Mouse (Mus musculus): ENCODE results near the gene Usp21. TPM values are rescaled to one million over a fixed set of nuclear protein-coding genes. Genes with fewer than 3 reads are reported as not detected.

Usp21 gene
- polyA plus RNA-seq, 1 experiment: 21.0 TPM

GRCm38 (mm10) chr1:171250680-171251593, 36.9 kb downstream of the Usp21 start, which contains the start of gene Ndufs2:
Ndufs2 (minus strand) TSS chr1:171251388.
- Histone ChIP-seq H3K27me3 (ENCODE audit: control insufficient read depth, insufficient read depth, insufficient read length) (no peaks in the 10 kb centered on the region), H3K4me2 (ENCODE audit: low read depth) (peak within 1 kb of the TSS; percentile 78), H3K79me2 (ENCODE audit: control insufficient read depth, insufficient read depth) (peaks cover 10% of the 10 kb centered on the region), H3K4me3 (peak within 1 kb of the TSS; percentile 51), H3ac (ENCODE audit: control insufficient read depth, insufficient read length) (no peak within 1 kb of the TSS), H3K36me3 (ENCODE audit: control insufficient read depth, insufficient read depth) (no peaks in the 10 kb centered on the region)
- TF ChIP-seq SRF (IDR thresholded peaks at IDR 0.05; ENCODE audit: control insufficient read depth, insufficient read length, low read depth) (no peak), USF1 (IDR thresholded peaks at IDR 0.05; ENCODE audit: low read depth) (no peak), POLR2A (IDR thresholded peaks at IDR 0.05; ENCODE audit: insufficient read length, low read depth) (peak; percentile 44), CEBPB (IDR thresholded peaks at IDR 0.05; ENCODE audit: insufficient read depth, poor library complexity, severe bottlenecking) (no peak), MYOG (IDR thresholded peaks at IDR 0.05; ENCODE audit: control insufficient read depth in 1 of 3, insufficient read depth in 1 of 3, insufficient read length in 2 of 3, low read depth in 2 of 3) (peak in 1 of 3 experiments; percentile 37), TCF12 (IDR thresholded peaks at IDR 0.05; ENCODE audit: insufficient read depth, poor library complexity, severe bottlenecking) (no peak)

- no peaks in the 10 kb centered on the region for H3K27me3 ChIP-seq (ENCODE audit: control insufficient read depth, insufficient read depth, insufficient read length)
- H3K4me3 ChIP-seq: peak within 1 kb of the TSS; percentile 51
- H3K36me3 ChIP-seq (ENCODE audit: control insufficient read depth, insufficient read depth): no peaks in the 10 kb centered on the region
- peak; percentile 68 for TF ChIP-seq POLR2A (IDR thresholded peaks at IDR 0.05; ENCODE audit: insufficient read length, low read depth)
- TF ChIP-seq REST (IDR thresholded peaks at IDR 0.05; ENCODE audit: insufficient read depth, insufficient read length): no peak
- no peak for TF ChIP-seq MYOD1 (IDR thresholded peaks at IDR 0.05; ENCODE audit: control insufficient read depth in 1 of 3, insufficient read length in 2 of 3, low read depth in 2 of 3)
- TF ChIP-seq POLR2AphosphoS2 (IDR thresholded peaks at IDR 0.05; ENCODE audit: insufficient read length, low read depth): peak; percentile 78
- H3K79me2 ChIP-seq (ENCODE audit: control insufficient read depth, insufficient read depth): peaks cover 17% of the 10 kb centered on the region
- H3K4me2 ChIP-seq (ENCODE audit: low read depth): peak within 1 kb of the TSS; percentile 98
- H3ac ChIP-seq (ENCODE audit: control insufficient read depth, insufficient read length): no peak within 1 kb of the TSS
Measured at GRCm38 (mm10) chr1:171249913-171250600, 37.7 kb downstream of the Usp21 start, which contains the start of gene Adamts4. Adamts4 (plus strand) TSS chr1:171250421.

- peaks cover 26% of the 10 kb centered on the region for H3K79me2 ChIP-seq (ENCODE audit: control insufficient read depth, insufficient read depth)
- no peaks in the 10 kb centered on the region for H3K36me3 ChIP-seq (ENCODE audit: control insufficient read depth, insufficient read depth)
- TF ChIP-seq TCF3 (IDR thresholded peaks at IDR 0.05; ENCODE audit: insufficient read length, low read depth) (no peak), MYOD1 (IDR thresholded peaks at IDR 0.05; ENCODE audit: control insufficient read depth in 1 of 3, insufficient read length in 2 of 3, low read depth in 2 of 3) (no peak), E2F4 (IDR thresholded peaks at IDR 0.05; ENCODE audit: insufficient read depth) (no peak), SRF (IDR thresholded peaks at IDR 0.05; ENCODE audit: control insufficient read depth, insufficient read length, low read depth) (no peak), TCF12 (IDR thresholded peaks at IDR 0.05; ENCODE audit: insufficient read depth, poor library complexity, severe bottlenecking) (no peak), POLR2A (IDR thresholded peaks at IDR 0.05; ENCODE audit: insufficient read length, low read depth) (no peak), MYOG (IDR thresholded peaks at IDR 0.05; ENCODE audit: control insufficient read depth in 1 of 3, insufficient read depth in 1 of 3, insufficient read length in 2 of 3, low read depth in 2 of 3) (no peak), REST (IDR thresholded peaks at IDR 0.05; ENCODE audit: insufficient read depth, insufficient read length) (no peak), CEBPB (IDR thresholded peaks at IDR 0.05; ENCODE audit: insufficient read depth, poor library complexity, severe bottlenecking) (no peak)
- peak overlapping the region; percentile 98 for H3K4me2 ChIP-seq (ENCODE audit: low read depth)
- no peak overlapping the region for H3ac ChIP-seq (ENCODE audit: control insufficient read depth, insufficient read length)
- H3K27me3 ChIP-seq (ENCODE audit: control insufficient read depth, insufficient read depth, insufficient read length): no peaks in the 10 kb centered on the region
- H3K4me3 ChIP-seq: no peak overlapping the region
Measured at GRCm38 (mm10) chr1:171248386-171249226, 39.2 kb downstream of the Usp21 start.

GRCm38 (mm10) chr1:171247916-171248315, 39.9 kb downstream of the Usp21 start:
- peaks cover 26% of the 10 kb centered on the region for H3K79me2 ChIP-seq (ENCODE audit: control insufficient read depth, insufficient read depth)
- H3K27me3 ChIP-seq (ENCODE audit: control insufficient read depth, insufficient read depth, insufficient read length): no peaks in the 10 kb centered on the region
- no peak overlapping the region for H3ac ChIP-seq (ENCODE audit: control insufficient read depth, insufficient read length)
- peak overlapping the region; percentile 62 for H3K4me3 ChIP-seq
- TF ChIP-seq TCF3 (IDR thresholded peaks at IDR 0.05; ENCODE audit: insufficient read length, low read depth): no peak
- TF ChIP-seq MAX (IDR thresholded peaks at IDR 0.05; ENCODE audit: low read depth): no peak
- H3K4me2 ChIP-seq (ENCODE audit: low read depth): peak overlapping the region; percentile 98
- H3K36me3 ChIP-seq (ENCODE audit: control insufficient read depth, insufficient read depth): no peaks in the 10 kb centered on the region

All from myocyte (in vitro differentiated cells).